Mouse (Mus musculus) adrenal gland, adult 10 weeks (tissue): ENCODE measurements around the gene Adcy9. TPM values are rescaled to one million over a fixed set of nuclear protein-coding genes. Genes with fewer than 3 reads are reported as not detected.

Experiments
- polyA plus RNA-seq: library from polyadenylated mRNA; stranded (reverse); fragments of 350-450 nt; fragmentation: Illumina TruSeq; extraction: RNeasy Lipid Tissue Mini Kit (QIAGEN cat#74804); gene quantifications from one replicate; pipeline ENCODE4 v1.2.3, GENCODE M21; 2014; ENCODE audit warnings: low read depth, low replicate concordance

The Adcy9 gene
- polyA plus RNA-seq, result 8.0 TPM

GRCm38 (mm10) chr16:4420298-4421054, at the start of gene Adcy9:
TSS of gene Adcy9 (minus strand) at chr16:4420498.

Other genes starting within 250 kb of the Adcy9 start
- 13.5 TPM for gene Crebbp, start 206.5 kb downstream of the Adcy9 start, polyA plus RNA-seq
- gene Srl, start 121.3 kb upstream of the Adcy9 start, polyA plus RNA-seq, result 6.7 TPM
- 0.93 TPM for gene Tfap4, start 139.4 kb upstream of the Adcy9 start, polyA plus RNA-seq
- 1.5 TPM for gene Glis2, start 174.2 kb upstream of the Adcy9 start, polyA plus RNA-seq
- gene Pam16, start 204.5 kb upstream of the Adcy9 start, polyA plus RNA-seq, result 17.8 TPM
- 1.9 TPM for gene Vasn, start 219.4 kb upstream of the Adcy9 start, polyA plus RNA-seq
- 61.5 TPM for gene Dnaja3, start 219.5 kb upstream of the Adcy9 start, polyA plus RNA-seq